Mouse (Mus musculus): ENCODE data around the gene Ppm1n. TPM values are rescaled to one million over a fixed set of nuclear protein-coding genes. Genes with fewer than 3 reads are reported as not detected.
A peak's percentile ranks its signal among the peaks of the same experiment; 100 is the strongest.

The Ppm1n gene
- polyA plus RNA-seq, 1 experiment from 2014 or later: 0.80 TPM

DNA sequence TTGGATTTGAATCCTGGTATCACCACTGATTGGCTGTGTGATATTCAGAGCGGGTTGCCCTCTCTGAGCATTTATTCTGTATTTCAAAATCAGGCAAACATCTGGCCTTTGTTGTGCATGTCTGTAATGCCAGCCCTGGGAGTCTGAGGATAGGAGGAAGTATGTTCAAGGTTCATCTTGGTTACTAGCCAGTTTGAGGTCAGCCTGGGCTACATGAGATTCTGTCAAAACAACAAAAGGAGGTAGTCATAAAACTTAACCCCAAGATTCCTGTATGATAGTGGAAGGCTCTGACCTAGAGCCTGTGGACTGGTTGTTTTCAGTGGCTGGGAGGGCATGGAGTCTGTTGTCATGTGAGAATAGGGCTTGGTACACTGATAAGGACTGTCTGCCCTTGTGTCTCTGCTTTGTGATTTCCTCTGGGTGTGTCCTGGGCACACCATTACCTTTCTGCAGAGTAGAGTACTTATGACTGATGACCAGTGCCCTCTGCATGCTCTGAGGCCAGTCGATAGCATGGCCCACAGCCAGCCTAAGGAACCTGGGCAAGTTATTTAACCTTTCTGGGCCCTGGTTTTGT lies 44.7 kb downstream of the Ppm1n start:
- H3K36me3 ChIP-seq (ENCODE audit: poor library complexity, severe bottlenecking): peaks cover 9% of the 10 kb centered on the region; the same call in 1 of the 2 replicates
- no peak for ATAC-seq
- H3K27ac ChIP-seq: no peak overlapping the region
- no peak overlapping the region for H3K9ac ChIP-seq
- H3K9me3 ChIP-seq (replicated peaks): no peaks in the 10 kb centered on the region
- WGBS: 96% methylated on average over 2 of the region's 2 CpGs
- H3K4me3 ChIP-seq: no peak overlapping the region
- peaks cover 19% of the 10 kb centered on the region for H3K4me1 ChIP-seq
- H3K4me2 ChIP-seq: no peak overlapping the region
- no peaks in the 10 kb centered on the region for H3K27me3 ChIP-seq

DNA sequence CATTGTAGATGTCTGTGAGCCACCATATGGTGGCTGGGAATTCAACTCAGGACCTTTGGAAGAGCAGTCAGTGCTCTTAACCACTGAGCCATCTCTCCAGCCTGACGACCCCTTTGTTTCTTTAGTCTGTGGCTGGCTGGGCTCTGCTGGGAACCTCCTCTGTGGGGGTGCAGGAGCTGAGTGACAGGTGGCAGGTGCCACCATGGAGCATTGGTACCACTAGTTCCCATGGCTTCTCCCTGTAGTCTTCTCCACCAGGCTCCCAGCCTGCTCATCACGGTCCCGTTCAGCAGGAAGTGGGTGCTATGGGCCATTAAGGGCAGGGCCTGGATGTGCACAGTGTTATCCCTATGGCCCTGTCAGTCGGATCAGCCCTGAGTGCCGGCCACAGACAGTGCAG lies 45.2 kb downstream of the Ppm1n start:
- Histone ChIP-seq H3K9me3 (replicated peaks) (no peaks in the 10 kb centered on the region), H3K27me3 (no peaks in the 10 kb centered on the region), H3K4me2 (no peak overlapping the region), H3K9ac (no peak overlapping the region), H3K36me3 (ENCODE audit: poor library complexity, severe bottlenecking) (peaks cover 9% of the 10 kb centered on the region; the same call in 1 of the 2 replicates), H3K4me3 (no peak overlapping the region), H3K4me1 (peaks cover 19% of the 10 kb centered on the region), H3K27ac (no peak overlapping the region)
- ATAC-seq: no peak
- WGBS: 80% methylated on average over 5 of the region's 5 CpGs

DNA sequence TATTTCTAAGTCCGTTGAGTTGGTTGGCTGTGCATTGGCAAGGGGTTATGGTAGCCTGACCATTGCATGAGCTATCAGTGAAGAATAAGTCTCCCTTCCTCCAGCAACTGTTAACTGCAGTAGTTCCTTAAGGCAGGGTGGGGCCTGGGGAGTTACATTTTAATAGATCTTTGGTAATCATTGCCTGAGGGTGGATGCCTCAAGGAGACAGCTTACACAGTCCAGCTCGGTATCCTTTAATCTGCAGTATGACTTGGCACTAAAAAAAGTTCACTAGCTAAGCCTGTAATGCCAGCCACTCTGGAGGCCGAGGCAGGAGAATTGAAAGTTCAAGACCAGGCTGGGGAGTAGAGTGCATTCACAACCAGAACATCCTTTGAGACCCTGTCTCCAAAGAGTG lies 48.0 kb downstream of the Ppm1n start:
- Histone ChIP-seq H3K4me3 (no peak overlapping the region), H3K27ac (no peak overlapping the region), H3K4me1 (peaks cover 27% of the 10 kb centered on the region), H3K4me2 (no peak overlapping the region), H3K36me3 (ENCODE audit: poor library complexity, severe bottlenecking) (peaks cover 9% of the 10 kb centered on the region; the same call in 1 of the 2 replicates), H3K9me3 (replicated peaks) (no peaks in the 10 kb centered on the region), H3K27me3 (no peaks in the 10 kb centered on the region), H3K9ac (no peak overlapping the region)
- no peak for ATAC-seq
- WGBS: 96% methylated on average over 3 of the region's 3 CpGs

DNA sequence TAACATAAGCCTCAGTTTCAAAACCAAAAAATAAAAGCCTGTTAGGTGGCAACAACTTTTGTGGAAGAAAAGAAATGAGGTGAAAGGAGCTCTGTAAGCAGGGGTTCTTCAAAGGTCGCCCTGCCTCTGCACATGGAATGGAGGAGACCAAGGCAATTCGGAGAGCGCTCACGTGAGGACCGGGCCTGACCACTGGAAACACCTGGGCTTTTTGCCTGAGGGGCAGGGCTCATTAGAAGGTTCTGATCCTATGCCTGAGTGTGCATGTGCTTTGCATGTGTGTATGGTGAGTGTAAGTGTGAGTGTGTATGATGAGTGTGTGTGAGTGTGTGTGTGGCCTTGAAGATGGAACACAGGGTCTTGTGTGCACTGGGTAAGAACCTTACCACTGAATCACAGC lies 49.0 kb downstream of the Ppm1n start:
- no peak for ATAC-seq
- H3K36me3 ChIP-seq (ENCODE audit: poor library complexity, severe bottlenecking): peaks cover 10% of the 10 kb centered on the region
- WGBS: 96% methylated on average over 5 of the region's 5 CpGs
- H3K27me3 ChIP-seq: no peaks in the 10 kb centered on the region
- H3K27ac ChIP-seq: no peak overlapping the region
- no peaks in the 10 kb centered on the region for H3K9me3 ChIP-seq (replicated peaks)
- H3K4me2 ChIP-seq: no peak overlapping the region
- H3K4me1 ChIP-seq: peaks cover 31% of the 10 kb centered on the region
- no peak overlapping the region for H3K9ac ChIP-seq
- H3K4me3 ChIP-seq: no peak overlapping the region

DNA sequence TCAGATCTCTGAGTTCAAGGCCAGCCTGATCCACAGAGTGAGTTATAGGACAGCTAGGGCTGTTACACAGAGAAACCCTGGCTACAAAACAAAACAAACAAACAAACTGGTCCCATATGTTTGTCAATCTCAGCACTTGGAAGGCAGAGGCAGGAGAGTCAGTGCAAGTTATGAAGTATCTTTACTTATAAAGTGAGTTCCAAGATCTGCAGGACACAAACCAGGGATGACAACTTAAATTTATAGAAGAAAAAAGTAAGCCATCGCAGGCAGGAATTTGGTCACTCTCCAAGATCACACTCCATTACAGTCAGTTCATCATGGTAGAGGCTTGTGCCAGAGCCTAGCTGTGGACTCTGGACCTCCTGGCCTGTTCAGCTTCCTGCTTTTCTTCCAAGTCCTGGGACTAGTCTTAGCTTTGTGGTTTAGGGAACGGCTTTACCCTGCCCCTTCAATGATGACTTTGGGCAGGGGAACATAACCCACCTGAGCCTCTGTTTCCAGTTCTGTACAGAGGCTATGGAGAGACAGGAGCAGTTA lies 49.8 kb downstream of the Ppm1n start:
- no peaks in the 10 kb centered on the region for H3K9me3 ChIP-seq (replicated peaks)
- 95% methylated on average over 2 of the region's 2 CpGs for WGBS
- peak overlapping the region; percentile 83 for H3K4me2 ChIP-seq
- H3K9ac ChIP-seq: peak overlapping the region; percentile 71
- H3K4me3 ChIP-seq: no peak overlapping the region
- no peak for ATAC-seq
- H3K27me3 ChIP-seq: no peaks in the 10 kb centered on the region
- H3K27ac ChIP-seq: no peak overlapping the region
- peaks cover 17% of the 10 kb centered on the region for H3K36me3 ChIP-seq (ENCODE audit: poor library complexity, severe bottlenecking)
- H3K4me1 ChIP-seq: peaks cover 31% of the 10 kb centered on the region

DNA sequence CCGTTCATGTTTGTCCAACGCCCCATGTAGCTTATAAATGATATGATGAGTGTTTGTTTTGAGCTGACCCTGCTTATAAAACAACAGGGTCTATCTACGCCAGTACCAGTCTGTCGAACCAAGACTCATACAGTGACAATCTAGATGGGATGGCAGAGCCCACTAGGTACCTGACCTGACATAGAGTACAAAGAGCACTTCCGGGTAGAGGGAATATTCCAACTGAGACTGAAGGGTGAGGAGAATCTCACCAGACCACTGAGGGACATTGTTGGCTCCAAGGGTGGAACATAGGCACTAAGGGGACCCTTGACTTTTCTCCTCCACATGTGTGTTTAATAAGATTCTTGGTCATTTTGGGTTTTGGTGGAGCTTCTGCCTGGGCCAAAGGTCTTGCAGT lies 50.5 kb downstream of the Ppm1n start:
- peak overlapping the region; percentile 100 for H3K27ac ChIP-seq

DNA sequence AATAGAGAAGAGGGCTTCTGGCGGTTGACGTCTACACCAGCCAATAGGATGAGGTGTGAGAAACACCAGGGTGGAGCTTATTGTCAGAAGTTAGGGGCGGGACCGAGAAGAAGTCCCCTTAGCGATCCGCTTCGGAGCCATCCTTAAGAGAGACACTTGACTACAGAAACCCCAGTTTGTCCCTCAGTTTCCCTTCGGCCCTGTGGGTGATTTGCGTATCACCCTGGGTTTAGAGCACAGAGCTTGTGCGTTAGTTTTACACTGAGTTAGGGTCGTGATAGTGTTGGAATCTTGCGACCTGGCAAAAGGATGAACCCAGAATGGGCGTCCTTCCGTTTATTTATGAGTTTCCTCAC lies 51.1 kb downstream of the Ppm1n start:
- H3K4me1 ChIP-seq: peaks cover 31% of the 10 kb centered on the region
- H3K27ac ChIP-seq: peak overlapping the region; percentile 100
- WGBS: 0% methylated on average over 14 of the region's 14 CpGs
- H3K4me3 ChIP-seq: peak overlapping the region; percentile 64
- peaks cover 17% of the 10 kb centered on the region for H3K36me3 ChIP-seq (ENCODE audit: poor library complexity, severe bottlenecking)
- H3K27me3 ChIP-seq: no peaks in the 10 kb centered on the region
- H3K4me2 ChIP-seq: peak overlapping the region; percentile 83
- H3K9me3 ChIP-seq (replicated peaks): no peaks in the 10 kb centered on the region
- no peak for ATAC-seq
- H3K9ac ChIP-seq: peak overlapping the region; percentile 71

More for the DNA sequence above, 50.5 kb downstream of the Ppm1n start:
- Histone ChIP-seq H3K4me2 (peak overlapping the region; percentile 83), H3K36me3 (ENCODE audit: poor library complexity, severe bottlenecking) (peaks cover 17% of the 10 kb centered on the region), H3K9ac (peak overlapping the region; percentile 71), H3K27me3 (no peaks in the 10 kb centered on the region), H3K9me3 (replicated peaks) (no peaks in the 10 kb centered on the region), H3K4me1 (peaks cover 31% of the 10 kb centered on the region), H3K4me3 (peak overlapping the region; percentile 64)
- WGBS: 55% methylated on average over 5 of the region's 5 CpGs
- no peak for ATAC-seq

DNA sequence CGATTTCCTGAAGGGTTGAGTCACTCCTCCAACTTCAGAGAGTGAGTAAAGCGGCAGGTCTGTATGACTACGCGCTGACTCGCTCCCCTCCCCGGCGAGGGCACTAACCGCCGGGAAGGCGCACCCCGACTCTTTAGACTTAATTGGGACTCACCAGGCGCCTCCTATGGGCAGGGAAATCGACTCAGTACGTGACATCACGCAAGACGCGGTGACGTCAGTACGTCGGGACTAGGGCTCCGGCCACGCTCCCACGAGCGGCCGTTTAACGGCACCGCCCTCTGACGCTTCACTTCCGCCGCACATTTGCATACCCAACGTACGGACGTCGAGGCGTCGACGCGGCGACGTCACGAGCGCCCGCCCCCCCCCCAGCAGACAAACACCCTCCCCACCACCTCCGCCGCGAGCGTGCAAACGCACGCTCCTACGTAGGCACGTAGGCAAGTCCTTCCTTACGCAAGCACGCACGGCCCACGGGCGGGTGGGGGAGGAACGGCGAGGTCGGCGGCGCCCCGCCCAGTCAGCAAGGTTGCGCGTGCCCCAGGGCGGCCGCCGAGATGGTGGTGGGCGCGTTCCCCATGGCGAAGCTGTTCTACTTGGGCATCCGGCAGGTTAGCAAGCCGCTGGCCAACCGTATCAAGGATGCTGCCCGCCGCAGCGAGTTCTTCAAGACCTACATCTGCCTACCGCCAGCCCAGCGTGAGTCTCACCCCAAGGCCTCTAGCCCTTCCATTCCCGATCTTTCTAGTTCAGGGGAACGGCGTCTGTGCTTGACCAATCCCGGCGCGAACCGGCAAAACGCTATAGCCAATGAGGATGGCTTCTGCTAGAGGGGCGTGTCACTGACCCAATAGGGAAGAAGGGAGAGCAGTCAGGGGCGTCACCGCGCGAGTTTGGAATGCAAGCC lies 51.7 kb downstream of the Ppm1n start, which contains the start of gene Opa3:
Gene Opa3, plus strand, starts transcription at position 452 of the 910 bp plus-strand sequence.
- Histone ChIP-seq H3K4me1 (peaks cover 31% of the 10 kb centered on the region), H3K9me3 (replicated peaks) (no peaks in the 10 kb centered on the region), H3K4me3 (peak within 1 kb of the TSS; percentile 64), H3K4me2 (peak within 1 kb of the TSS; percentile 83), H3K36me3 (ENCODE audit: poor library complexity, severe bottlenecking) (peaks cover 17% of the 10 kb centered on the region), H3K9ac (peak within 1 kb of the TSS; percentile 77), H3K27me3 (no peaks in the 10 kb centered on the region), H3K27ac (peak within 1 kb of the TSS; percentile 100)
- under 1% methylated on average over 84 of the region's 91 CpGs for WGBS
- ATAC-seq: peak; percentile 97

DNA sequence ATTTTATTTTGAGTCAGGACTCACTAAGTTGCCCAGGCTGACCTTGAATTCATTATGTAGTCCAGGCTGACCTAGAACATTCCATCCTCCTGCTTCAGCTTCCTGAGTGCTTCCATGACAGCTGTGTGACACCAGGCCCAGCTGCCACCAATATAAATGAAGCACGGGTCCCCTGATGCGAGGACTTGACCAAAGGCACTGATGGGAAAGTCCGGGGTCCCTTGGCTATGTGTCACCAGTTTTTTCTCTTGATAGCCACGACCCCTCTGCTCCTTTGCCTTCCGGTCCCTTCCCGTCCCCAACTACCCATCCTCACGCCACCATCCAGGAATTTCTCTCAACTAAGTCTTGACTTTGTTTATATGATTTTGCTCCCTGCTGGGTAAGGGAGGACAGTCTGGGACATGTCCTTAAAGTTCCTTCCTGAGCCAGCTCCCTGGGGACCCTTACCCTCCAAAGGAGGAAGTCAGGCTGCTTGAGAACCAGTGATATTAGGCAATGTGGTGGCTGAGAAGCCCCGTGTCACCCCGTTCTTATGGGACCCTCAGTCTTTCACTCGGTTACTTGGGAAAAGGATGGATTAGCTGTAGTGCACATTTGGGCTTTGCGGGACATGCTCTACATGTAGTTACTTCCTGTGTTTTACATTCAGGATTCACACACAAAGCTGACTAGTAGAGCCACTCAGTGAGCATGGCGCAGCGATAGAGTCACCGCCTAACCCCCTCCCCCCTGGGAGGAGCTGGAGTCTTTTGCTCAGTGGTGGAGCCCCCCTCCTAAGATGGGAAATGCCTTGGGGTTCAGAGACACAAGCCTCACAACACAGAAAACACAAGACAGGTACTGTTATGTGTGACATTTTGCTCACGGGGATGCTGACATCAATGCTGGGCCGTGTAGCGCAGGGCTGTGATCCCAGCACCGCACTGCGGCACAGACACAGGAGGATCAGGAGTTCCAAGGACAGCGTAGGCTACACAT lies 52.8 kb downstream of the Ppm1n start:
- Histone ChIP-seq H3K27ac (peak overlapping the region; percentile 100), H3K27me3 (no peaks in the 10 kb centered on the region), H3K36me3 (ENCODE audit: poor library complexity, severe bottlenecking) (peaks cover 20% of the 10 kb centered on the region), H3K4me3 (peak overlapping the region; percentile 64), H3K9me3 (replicated peaks) (no peaks in the 10 kb centered on the region), H3K4me2 (peak overlapping the region; percentile 83), H3K9ac (peak overlapping the region; percentile 77), H3K4me1 (peaks cover 27% of the 10 kb centered on the region)
- ATAC-seq: peak; percentile 16
- WGBS: 23% methylated on average over 20 of the region's 20 CpGs

All from forebrain, embryonic 13.5 days (tissue).